Mouse (Mus musculus) ovary, adult 10 weeks (tissue): ENCODE measurements around the gene Lef1. TPM values are rescaled to one million over a fixed set of nuclear protein-coding genes. Genes with fewer than 3 reads are reported as not detected.

Experiments used
- polyA plus RNA-seq: library from polyadenylated mRNA; stranded (reverse); fragments of 350-450 nt; fragmentation: Illumina TruSeq; extraction: RNeasy Lipid Tissue Mini Kit (QIAGEN cat#74804); gene quantifications from one replicate; pipeline ENCODE4 v1.2.3, GENCODE M21; 2014

Lef1 gene
- polyA plus RNA-seq, result 1.9 TPM

DNA sequence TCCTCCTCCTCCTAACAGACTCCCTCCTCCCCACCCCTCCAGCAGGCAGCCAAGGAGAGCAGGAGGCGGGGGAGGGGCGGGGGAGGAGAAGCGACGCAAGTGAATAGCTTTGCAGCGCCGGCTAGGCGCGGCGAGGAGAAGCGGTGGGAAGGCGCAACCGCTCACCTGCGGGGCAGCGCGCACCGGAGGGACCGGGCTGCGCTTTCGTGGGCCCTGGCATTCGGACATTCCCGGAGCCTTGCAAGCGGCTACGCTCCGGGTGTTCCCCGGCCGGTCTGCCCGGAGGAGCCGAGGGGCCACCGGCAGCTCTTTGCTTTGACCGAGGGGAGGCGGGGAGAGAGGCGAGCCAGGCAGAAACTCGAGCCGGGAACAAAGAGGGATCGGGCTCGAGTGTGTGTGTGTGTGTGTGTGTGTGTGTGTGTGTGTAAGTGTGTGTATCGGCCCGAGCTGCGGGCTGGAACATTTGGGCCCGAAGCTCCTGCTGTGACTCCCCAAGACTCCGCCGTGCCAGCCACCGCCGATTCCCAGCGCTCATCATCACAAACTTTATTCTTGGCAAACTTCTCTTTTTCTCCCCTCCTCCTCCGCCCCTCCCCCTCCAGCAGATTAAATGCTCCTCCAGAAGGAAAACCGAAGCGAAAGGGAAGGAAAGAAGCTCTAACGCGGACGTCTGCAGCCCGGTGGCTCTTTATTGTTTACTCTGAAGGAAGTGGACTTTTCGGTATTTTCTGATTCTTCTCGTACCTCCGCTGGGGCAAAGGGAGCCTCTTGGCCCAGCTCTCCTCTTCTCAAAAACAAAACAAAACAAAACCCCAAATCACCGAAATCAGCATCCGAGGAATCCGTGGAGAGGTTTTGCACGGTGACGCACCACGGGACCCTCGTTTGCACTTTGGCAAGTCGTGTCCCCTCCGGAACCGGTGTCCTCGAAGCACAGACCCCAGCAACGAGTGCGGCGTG lies at the start of gene Lef1:
Gene Lef1, plus strand, starts transcription at position 281 of the 960 bp plus-strand sequence.

GRCm38 (mm10) chr3:131271559-131272373 lies 161.5 kb downstream of the Lef1 start, which contains the start of gene Hadh:
Gene Hadh, minus strand, starts transcription at chr3:131272101.

Other genes with a start within 250 kb of the Lef1 start
- 118 TPM for gene Hadh, start 161.6 kb downstream of the Lef1 start, polyA plus RNA-seq
- gene Cyp2u1, start 192.8 kb downstream of the Lef1 start, polyA plus RNA-seq, result 0.77 TPM